Mouse (Mus musculus): ENCODE data around the gene Zfp991.
A peak's percentile ranks its signal among the peaks of the same experiment; 100 is the strongest.
"Not testable (repeated sequence)": the region's sequence is repeated elsewhere in the genome, so short reads cannot be mapped to it uniquely, and the experiment has no call there.

The Zfp991 gene

DNA sequence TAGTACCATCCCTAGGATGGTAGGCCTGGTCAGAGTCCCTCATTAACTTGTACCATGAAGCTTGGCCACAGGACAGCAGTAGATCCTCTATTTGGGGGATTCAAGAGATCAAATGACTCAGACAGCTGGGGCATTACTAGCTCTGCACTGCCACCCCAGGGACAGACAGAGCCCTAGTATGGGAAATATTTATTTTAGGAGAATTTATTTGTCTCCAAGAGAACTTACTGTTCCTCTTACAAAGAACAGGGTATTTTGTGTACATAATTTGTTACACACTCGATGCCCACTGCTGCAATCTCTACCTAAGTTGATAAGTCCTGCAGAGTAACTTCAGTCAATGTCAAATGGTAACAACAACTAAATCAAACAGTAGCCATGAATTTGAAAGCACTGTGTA is 55.0 kb downstream of the Zfp991 start:
- DNase-seq: not testable (repeated sequence)

DNA sequence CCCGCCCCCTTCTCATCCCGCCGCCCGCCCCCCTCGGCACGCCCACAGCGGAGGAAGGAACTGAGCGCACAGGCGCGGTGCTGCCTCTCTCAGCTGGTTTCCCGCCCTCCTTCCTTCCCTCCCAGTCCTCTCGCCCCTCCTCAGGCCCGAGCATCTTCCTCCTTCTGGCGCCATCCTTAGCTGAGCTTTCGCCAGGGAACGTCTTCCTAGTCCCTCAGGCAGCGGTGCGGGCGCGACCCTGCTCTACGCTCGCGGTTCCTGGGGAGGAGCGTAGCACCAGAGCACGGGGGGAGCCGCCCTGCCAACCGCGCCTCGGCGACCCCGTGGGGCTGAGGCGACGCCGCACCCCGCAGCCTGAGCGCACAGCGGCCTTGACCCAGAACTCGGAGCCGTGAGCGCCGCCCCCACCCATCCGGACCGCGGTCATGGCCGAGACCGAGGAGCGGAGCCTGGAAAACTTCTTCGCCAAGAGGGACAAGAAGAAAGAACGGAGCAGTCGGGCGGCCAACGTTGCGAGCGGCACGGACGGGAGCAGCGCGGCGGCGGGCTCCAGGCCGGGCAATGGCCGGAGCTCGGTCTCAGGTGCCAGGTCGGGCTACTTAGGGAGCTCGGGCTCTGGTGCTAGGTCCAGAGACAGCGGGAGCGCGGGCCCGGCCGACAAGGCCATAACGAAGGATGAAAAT is 55.6 kb downstream of the Zfp991 start:
- DNase-seq: peak in 1 of 2 experiments; percentile 5

DNA sequence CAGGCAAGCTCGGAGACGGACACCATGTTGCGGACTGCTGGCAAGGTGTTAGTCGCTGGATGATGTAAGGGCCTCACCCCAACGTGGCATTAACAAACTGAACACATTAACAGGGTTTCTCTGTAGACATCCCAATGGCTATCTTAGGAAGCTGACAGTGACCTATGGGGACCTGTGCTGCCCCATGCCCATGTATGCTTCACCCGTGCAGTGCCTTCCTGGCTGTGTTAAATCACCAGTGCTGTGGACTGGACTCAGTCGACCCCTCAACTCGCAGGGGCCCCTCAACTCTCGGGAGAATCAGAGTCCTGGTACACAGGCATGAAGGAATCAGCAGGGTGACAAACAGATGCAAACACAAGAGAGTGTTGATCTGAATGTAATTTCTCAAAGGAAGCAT is 63.3 kb downstream of the Zfp991 start:
- peak in 1 of 2 experiments; percentile 3 for DNase-seq

DNA sequence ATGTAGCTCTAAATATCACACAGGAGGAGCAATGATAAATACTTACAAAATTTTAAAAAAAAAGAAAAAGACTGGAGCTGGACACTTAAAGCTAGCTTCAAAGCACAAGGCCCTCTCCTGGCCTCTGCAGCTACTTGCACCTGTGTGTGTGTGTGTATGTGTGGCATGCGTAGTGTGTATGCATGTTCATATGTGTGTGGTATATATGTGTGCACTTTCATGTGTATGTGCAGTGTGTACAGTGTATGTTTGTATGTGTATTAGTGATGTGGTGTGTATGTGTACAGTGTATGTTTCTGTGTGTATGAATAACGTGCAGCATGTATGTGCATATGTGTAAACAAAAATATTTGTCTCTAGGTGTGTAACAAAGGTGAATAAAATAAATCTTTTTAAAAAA is 65.4 kb downstream of the Zfp991 start:
- not testable (repeated sequence) for DNase-seq

DNA sequence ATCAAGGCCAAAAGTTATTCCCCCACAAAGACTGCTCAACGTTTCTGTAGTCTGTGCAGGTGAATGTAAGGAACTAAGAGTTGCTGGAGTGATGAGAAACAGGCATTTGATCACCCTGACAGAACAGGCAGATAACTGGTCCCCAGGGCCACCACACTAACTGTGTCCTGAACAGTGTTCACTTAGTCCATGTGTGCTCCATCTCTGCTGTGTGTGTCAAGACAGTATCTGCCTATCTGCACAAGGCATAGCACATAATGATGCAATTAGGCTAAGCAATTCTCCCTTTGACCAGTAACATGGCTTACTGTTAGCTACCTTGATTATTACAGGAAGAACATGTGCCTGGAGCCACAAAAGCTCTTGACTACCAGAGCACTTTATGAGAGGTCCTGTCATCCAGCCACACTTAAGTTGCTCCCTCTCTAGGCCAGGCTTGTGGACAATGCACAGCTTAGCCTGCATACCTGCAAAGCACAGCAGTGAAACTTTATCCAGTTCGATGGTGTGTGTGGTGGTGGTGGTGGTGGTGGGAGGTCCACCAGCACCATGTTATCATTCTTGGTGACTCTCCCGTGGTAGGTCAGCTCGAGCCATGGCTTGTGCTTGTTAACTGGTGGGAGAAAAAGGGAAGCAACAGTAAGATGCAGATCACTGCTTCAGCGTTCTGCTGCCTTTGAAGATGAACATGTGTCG is 67.4 kb downstream of the Zfp991 start:
- not testable (repeated sequence) for DNase-seq

DNA sequence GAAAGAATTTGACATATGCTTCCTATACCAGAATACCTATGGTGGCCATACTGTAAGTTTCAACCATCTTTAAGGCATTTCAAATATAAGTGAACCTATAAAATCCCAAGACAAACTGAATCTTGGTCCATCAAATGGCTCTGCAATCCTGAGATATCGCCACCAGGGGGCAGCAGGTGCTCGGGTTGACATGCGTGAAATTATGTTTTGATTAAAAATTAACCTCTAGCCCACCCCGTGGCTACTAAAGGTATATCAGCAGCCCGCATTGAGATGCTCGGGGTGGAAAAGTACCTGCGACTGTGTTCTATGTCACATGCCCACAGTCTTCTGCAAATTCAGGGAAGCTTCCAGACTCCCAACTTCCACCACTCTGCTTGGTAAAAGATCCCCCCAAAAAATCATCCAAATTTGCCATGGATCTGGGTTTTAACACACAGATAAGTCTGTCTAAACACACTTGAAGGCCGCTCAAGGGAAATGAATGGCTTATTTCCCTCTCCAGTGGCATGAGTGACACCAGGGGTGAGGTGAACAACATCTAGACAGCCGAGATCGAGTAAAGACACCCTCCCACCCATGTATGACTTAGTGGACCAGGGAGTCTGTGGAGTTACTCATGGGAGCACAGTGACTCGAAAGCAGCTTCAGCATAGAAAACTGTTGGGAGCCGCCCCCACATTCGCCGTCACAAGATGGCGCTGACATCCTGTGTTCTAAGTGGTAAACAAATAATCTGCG is 70.3 kb downstream of the Zfp991 start:
- DNase-seq: not testable (repeated sequence)

DNA sequence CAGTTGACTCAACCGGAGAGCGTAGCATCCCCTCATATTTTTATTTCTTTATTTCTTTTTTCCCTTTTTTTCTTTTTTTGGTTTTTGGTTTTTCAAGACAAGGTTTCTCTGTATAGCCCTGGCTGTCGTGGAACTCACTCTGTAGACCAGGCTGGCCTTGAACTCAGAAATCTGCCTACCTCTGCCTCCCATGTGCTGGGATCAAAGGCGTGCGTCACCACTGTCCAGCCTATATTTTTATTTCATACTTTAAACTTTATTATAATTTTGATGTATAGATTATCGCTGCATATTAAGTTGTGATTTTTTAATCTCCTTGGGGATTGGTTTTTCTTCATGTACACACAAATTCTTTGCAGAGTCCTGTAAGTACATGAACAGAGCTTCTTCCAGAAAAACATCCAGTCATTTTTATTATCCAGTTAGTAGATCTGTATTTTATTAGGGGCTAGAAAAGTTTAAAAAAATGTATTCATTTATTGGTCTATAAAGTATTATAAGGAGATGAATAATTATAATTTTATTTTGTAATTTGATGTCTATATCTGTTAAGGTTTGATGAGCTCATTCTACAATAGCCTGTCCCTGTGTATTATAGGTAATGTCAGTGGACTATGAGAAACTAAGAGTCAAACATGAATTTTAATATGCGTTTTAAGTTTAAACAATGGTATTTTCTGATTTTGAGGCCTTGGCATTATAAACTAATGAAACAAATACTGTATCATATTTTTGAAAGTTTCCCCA is 80.5 kb downstream of the Zfp991 start:
- not testable (repeated sequence) for DNase-seq

DNA sequence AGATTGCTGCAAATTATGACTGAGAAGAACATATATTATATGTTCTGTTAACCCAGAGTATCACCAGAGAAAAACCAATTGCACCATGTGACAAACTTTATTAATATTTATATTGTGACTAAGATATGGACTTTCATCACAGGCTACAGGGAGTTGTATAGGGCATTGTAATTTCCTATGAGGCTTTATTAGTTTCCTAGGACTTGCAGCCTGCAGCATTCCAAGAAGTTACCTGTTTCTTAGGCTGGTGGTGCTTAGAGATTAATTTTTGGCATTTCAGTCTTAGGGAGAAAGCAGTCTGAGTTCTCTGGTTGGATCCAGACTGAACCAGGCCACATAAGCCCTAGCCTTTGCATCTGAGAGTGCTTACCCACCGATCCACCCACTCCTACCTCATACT is 82.4 kb downstream of the Zfp991 start:
- DNase-seq: not testable (repeated sequence)

DNA sequence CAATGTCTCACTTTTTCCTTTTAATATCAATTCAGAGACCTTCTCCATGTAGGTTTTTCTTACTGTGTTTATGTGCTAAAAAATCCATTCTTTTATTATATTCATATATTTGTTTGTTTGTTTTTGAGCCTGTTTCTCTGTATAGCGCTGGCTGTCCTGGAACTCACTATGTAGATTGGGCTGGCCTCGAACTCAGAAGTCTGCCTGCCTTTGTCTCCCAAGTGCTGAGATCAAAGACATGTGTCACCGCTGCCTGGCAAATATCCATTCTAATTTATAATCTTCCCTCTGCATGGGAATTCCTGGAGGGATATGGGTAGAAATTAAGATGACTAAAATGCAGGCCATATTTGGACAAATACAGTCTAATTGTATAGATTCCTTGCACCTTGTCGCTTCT is 85.8 kb downstream of the Zfp991 start:
- not testable (repeated sequence) for DNase-seq

DNA sequence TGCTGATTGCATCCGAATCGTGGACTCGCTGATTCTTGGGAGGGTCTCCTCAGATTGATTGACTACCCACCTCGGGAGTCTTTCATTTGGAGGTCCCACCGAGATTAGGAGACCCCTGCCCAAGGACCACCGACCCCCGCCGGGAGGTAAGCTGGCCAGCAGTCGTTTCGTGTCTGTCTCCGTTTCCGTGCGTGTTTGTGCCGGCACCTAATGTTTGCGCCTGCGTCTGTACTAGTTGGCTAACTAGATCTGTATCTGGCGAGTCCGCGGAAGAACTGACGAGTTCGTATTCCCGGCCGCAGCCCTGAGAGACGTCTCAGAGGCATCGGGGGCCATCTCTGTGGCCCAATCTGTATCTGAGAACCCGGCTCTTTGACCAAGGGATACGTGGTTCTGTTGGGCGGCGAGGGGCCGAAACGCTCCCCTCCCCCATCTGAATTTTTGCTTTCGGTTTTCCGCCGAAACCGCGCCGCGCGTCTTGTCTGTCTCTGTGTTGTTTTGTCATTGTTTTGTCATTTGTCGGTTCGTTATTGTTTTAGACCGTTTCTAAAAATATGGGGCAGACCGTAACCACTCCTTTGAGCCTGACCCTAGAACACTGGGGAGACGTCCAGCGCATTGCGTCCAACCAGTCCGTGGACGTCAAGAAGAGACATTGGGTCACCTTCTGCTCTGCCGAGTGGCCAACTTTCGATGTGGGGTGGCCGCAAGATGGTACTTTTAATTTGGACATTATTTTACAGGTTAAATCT is 87.7 kb downstream of the Zfp991 start:
- peak; percentile 24 to 36 for DNase-seq

DNA sequence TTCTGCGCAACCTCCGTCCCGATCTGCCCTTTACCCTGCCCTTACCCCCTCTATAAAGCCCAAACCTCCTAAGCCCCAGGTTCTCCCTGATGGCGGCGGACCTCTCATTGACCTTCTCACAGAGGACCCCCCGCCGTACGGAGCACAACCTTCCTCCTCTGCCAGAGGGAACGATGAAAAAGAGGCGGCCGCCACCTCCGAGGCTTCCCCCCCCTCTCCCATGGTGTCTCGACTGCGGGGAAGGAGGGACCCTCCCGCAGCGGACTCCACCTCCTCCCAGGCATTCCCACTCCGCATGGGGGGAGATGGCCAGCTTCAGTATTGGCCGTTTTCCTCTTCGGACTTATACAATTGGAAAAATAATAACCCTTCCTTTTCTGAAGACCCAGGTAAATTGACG is 88.4 kb downstream of the Zfp991 start:
- DNase-seq: peak in 1 of 2 experiments; percentile 17

DNA sequence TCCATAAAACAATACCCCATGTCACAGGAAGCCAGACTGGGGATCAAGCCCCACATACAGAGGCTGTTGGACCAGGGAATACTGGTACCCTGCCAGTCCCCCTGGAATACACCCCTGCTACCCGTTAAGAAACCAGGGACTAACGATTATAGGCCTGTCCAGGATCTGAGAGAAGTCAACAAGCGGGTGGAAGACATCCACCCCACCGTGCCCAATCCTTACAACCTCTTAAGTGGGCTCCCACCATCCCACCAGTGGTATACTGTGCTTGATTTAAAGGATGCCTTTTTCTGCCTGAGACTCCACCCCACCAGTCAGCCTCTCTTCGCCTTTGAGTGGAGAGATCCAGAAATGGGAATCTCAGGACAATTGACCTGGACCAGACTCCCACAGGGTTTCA is 90.2 kb downstream of the Zfp991 start:
- peak in 1 of 2 experiments; percentile 13 for DNase-seq

DNA sequence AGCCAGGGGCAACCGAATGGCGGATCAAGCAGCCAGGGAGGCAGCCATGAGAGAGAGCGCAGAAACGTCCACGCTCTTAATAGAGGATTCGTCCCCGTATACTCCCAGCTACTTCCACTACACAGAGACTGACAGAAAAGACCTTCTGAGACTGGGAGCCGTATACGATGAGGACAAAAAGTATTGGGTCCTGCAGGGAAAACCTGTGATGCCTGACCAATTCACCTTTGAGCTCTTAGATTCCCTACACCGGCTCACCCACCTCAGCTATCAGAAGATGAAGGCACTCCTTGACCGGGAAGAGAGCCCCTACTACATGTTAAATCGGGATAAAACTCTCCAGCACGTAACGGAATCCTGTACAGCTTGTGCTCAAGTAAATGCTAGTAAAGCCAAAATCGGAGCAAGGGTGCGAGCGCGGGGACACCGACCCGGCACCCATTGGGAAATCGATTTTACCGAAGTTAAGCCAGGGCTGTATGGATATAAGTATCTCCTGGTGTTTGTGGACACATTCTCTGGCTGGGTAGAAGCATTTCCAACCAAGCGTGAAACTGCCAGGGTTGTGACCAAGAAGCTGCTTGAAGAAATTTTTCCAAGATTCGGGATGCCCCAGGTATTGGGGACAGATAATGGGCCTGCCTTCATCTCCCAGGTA is 92.1 kb downstream of the Zfp991 start:
- peak in 1 of 2 experiments; percentile 7 for DNase-seq

DNA sequence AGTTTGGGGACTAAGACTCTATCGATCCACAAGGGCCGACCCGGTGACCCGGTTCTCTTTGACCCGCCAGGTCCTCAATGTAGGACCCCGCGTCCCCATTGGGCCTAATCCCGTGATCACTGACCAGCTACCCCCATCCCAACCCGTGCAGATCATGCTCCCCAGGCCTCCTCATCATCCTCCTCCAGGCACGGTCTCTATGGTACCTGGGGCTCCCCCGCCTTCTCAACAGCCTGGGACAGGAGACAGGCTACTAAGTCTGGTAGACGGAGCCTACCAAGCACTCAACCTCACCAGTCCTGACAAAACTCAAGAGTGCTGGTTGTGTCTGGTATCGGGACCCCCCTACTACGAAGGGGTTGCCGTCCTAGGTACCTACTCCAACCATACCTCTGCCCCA is 93.8 kb downstream of the Zfp991 start:
- DNase-seq: peak in 1 of 2 experiments; percentile 6

DNA sequence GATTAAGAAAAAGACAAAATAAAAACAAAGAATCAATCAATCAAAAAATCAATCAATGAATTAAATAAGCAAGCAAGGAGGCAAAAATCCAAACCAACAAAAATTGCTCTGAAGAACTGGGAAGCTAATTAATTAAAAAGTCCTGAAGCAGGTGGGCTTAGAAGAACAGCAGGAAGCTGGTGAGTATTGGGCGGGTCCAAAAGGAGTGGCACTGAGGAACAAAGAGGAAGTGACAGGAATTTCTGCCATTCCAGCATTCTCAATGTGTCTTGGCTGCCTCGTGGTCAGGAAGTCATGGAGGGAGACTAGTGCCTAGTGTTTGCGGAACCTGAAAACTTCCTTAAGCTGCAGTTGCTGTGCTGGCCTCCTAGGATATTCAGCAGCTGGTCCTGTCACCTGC is 98.2 kb downstream of the Zfp991 start:
- not testable (repeated sequence) for DNase-seq

All from thymus, postnatal 36 days (tissue).